ENCODE assay signal across 11 mouse cellular contexts in the genomic region with DNA sequence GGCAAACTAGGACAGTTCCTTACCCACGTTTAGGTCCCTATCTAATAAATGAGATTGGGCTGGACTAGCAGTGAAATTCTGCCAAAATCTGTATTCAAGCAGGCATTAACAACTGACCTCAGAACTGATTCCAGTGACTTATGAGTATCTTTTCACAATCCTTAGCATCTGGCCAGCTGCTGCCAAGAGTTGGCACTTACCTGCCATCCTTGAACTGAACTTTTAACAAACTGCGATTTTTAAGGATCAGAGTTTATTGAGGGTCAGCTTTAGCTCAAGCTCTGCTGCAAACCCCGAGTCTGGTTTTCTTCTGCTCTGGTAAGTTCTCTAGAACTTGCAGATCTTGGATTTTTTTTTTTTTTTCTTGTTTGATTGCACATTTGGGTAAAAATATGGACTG. TPM values are rescaled to one million over a fixed set of nuclear protein-coding genes. Genes with fewer than 3 reads are reported as not detected.
DNase-seq lines count a peak whose midpoint lies in the region; ATAC-seq lines count a peak whose summit lies in the region.
"Had no signal": no experiment of that assay in that cellular context is flagged by ENCODE, and none has a peak within 500 bp of the region (broad histone marks: within the 10 kb centered on the region; RNA-seq: fewer than 3 reads in every experiment).

No protein-coding gene starts in this region.

- no peak for DNase-seq in heart, postnatal 4 days
- DNase-seq in midbrain, embryonic 11.5 days (ENCODE audit: low spot score, missing footprints): no peak
- peak; percentile 4 for DNase-seq in splenic B cell, adult 2 months (ENCODE audit: low read depth, low spot score)
- DNase-seq in urinary bladder, adult 18-20 months (ENCODE audit: low spot score in 2 of 2): no peak
- no peak for DNase-seq in layer of hippocampus, adult 9-10 months (ENCODE audit: low spot score)

- H3K4me3 ChIP-seq in heart, embryonic 14.5 days (ENCODE audit: control insufficient read depth in 1 of 2, insufficient read depth in 1 of 2, low read depth in 1 of 2, low read length in 2 of 2): peak overlapping the region in 1 of 2 experiments; percentile 93; a peak in 1 of 4 replicates
- no peak overlapping the region for H3K4me3 ChIP-seq in midbrain, embryonic 11.5 days (ENCODE audit: low read depth, low read length)
- H3K4me3 ChIP-seq in midbrain, embryonic 16.5 days (ENCODE audit: low read depth, low read length): no peak overlapping the region
- H3K4me3 ChIP-seq in intestine, embryonic 16.5 days (ENCODE audit: low read length): no peak overlapping the region

- 0 out of 4 replicates have a peak overlapping the region, but pooled peaks of 1 of the 2 experiments have one; percentile 99 for H3K27ac ChIP-seq in heart, embryonic 14.5 days (replicated peaks in 1 of 2; ENCODE audit: control insufficient read depth in 1 of 2, insufficient read depth in 1 of 2, low read depth in 2 of 2, low read length in 2 of 2)
- no peak overlapping the region for H3K27ac ChIP-seq in midbrain, embryonic 11.5 days (ENCODE audit: low read depth, low read length)
- no peak overlapping the region for H3K27ac ChIP-seq in midbrain, embryonic 16.5 days (ENCODE audit: low read length)
- H3K27ac ChIP-seq in intestine, embryonic 16.5 days (ENCODE audit: low read length): no peak overlapping the region

- no peak for ATAC-seq in heart, embryonic 14.5 days (ENCODE audit: insufficient number of reproducible peaks, insufficient read depth, low FRiP score, low read depth)
- no peak for ATAC-seq in midbrain, embryonic 11.5 days (ENCODE audit: low FRiP score)
- ATAC-seq in midbrain, embryonic 16.5 days: no peak
- ATAC-seq in intestine, embryonic 16.5 days: no peak

- peaks cover 2 to 11% of the 10 kb centered on the region in 2 experiments; a peak in 3 of 4 replicates for H3K4me1 ChIP-seq in heart, embryonic 14.5 days (ENCODE audit: control insufficient read depth in 2 of 2, insufficient read depth in 2 of 2, low read length in 2 of 2)
- peaks cover 7% of the 10 kb centered on the region for H3K4me1 ChIP-seq in midbrain, embryonic 11.5 days (ENCODE audit: control insufficient read depth, insufficient read depth, low read length)
- peaks cover 14% of the 10 kb centered on the region; the same call in 1 of the 2 replicates for H3K4me1 ChIP-seq in midbrain, embryonic 16.5 days (ENCODE audit: control insufficient read depth, insufficient read depth, low read length)
- peaks cover 8% of the 10 kb centered on the region; the same call in 1 of the 2 replicates for H3K4me1 ChIP-seq in intestine, embryonic 16.5 days (ENCODE audit: control insufficient read depth, insufficient read depth, low read length)

- H3K4me2 ChIP-seq in heart, embryonic 14.5 days (ENCODE audit: low read length): peak overlapping the region; percentile 80
- H3K4me2 ChIP-seq in midbrain, embryonic 11.5 days: peak overlapping the region; percentile 62
- no peak overlapping the region for H3K4me2 ChIP-seq in midbrain, embryonic 16.5 days (ENCODE audit: low read length)
- 0 out of 2 replicates have a peak overlapping the region, but pooled peaks have one; percentile 48 for H3K4me2 ChIP-seq in intestine, embryonic 16.5 days (ENCODE audit: low read depth, low read length)

- peak overlapping the region; percentile 98; the same call in 1 of the 2 replicates for H3K9ac ChIP-seq in heart, embryonic 14.5 days (ENCODE audit: low read length)
- H3K9ac ChIP-seq in midbrain, embryonic 11.5 days (ENCODE audit: low read length): peak overlapping the region; percentile 61
- H3K9ac ChIP-seq in midbrain, embryonic 16.5 days (ENCODE audit: low read depth, low read length): no peak overlapping the region
- H3K9ac ChIP-seq in intestine, embryonic 16.5 days (ENCODE audit: low read depth, low read length): no peak overlapping the region

- H3K9me3 ChIP-seq in heart, embryonic 14.5 days (ENCODE audit: control insufficient read depth, low read length): no peaks in the 10 kb centered on the region
- H3K9me3 ChIP-seq in midbrain, embryonic 11.5 days (ENCODE audit: control insufficient read depth, low read length): no peaks in the 10 kb centered on the region
- H3K9me3 ChIP-seq in midbrain, embryonic 16.5 days (replicated peaks; ENCODE audit: control insufficient read depth, low read length, poor library complexity, severe bottlenecking): no peaks in the 10 kb centered on the region
- H3K9me3 ChIP-seq in intestine, embryonic 16.5 days (ENCODE audit: control insufficient read depth, low read length): no peaks in the 10 kb centered on the region

- H3K36me3 ChIP-seq in heart, embryonic 14.5 days (ENCODE audit: control insufficient read depth, insufficient read depth, low read length): peaks cover 4% of the 10 kb centered on the region; the same call in 1 of the 2 replicates
- no peaks in the 10 kb centered on the region for H3K36me3 ChIP-seq in midbrain, embryonic 11.5 days (ENCODE audit: control insufficient read depth, insufficient read depth, low read length)
- H3K36me3 ChIP-seq in midbrain, embryonic 16.5 days (ENCODE audit: control insufficient read depth, insufficient read depth, low read length): no peaks in the 10 kb centered on the region
- no peaks in the 10 kb centered on the region for H3K36me3 ChIP-seq in intestine, embryonic 16.5 days (ENCODE audit: control insufficient read depth, insufficient read depth, low read length)
- H3K36me3 ChIP-seq in splenic B cell, adult 2 months (ENCODE audit: control insufficient read depth, insufficient read depth, low read length, poor library complexity, severe bottlenecking): no peaks in the 10 kb centered on the region

- no peaks in the 10 kb centered on the region for H3K27me3 ChIP-seq in heart, embryonic 14.5 days (ENCODE audit: control insufficient read depth, insufficient read depth, low read length)
- H3K27me3 ChIP-seq in midbrain, embryonic 11.5 days (ENCODE audit: control insufficient read depth, insufficient read depth, low read length): no peaks in the 10 kb centered on the region
- no peaks in the 10 kb centered on the region for H3K27me3 ChIP-seq in midbrain, embryonic 16.5 days (ENCODE audit: control insufficient read depth, insufficient read depth, low read depth, low read length)
- no peaks in the 10 kb centered on the region for H3K27me3 ChIP-seq in intestine, embryonic 16.5 days (replicated peaks; ENCODE audit: control insufficient read depth, insufficient read depth, low read length)
- H3K27me3 ChIP-seq in splenic B cell, adult 2 months (ENCODE audit: control insufficient read depth, insufficient read depth, low read length, poor library complexity, severe bottlenecking): no peaks in the 10 kb centered on the region

- WGBS in heart, embryonic 14.5 days: 49% methylated on average over 3 of the region's 3 CpGs
- 58% methylated on average over 3 of the region's 3 CpGs for WGBS in midbrain, embryonic 11.5 days
- 59% methylated on average over 3 of the region's 3 CpGs for WGBS in midbrain, embryonic 16.5 days
- WGBS in intestine, embryonic 16.5 days: 44% methylated on average over 3 of the region's 3 CpGs

RNA-seq across cellular contexts. Expression of gene Cbfb, which starts 0.9 kb away (rescaled TPM):
- polyA plus RNA-seq in heart, embryonic 14.5 days (2014; fragmentation: Nextera tagmentation; extraction: Ambion mirVana): 52.3 and 52.9 TPM in 2 replicates
- total RNA-seq in heart, postnatal 4 days (2021): 10 to 100 TPM; 44.7 to 46.9 TPM
- 49.8 and 60.2 TPM in 2 replicates for polyA plus RNA-seq in midbrain, embryonic 11.5 days (2014; fragmentation: Nextera tagmentation; extraction: Ambion mirVana)
- 19.7 and 22.9 TPM in 2 replicates for polyA plus RNA-seq in midbrain, embryonic 16.5 days (2015; fragmentation: Nextera tagmentation; extraction: Ambion mirVana)
- polyA plus RNA-seq in intestine, embryonic 16.5 days (2015; fragmentation: Nextera tagmentation; extraction: Ambion mirVana): 27.4 and 28.2 TPM in 2 replicates

RNA-seq across cellular contexts. Expression of gene Ces4a, which starts 38.0 kb away (rescaled TPM):
- not detected in 2 replicates for polyA plus RNA-seq in heart, embryonic 14.5 days (2014; fragmentation: Nextera tagmentation; extraction: Ambion mirVana)
- total RNA-seq in heart, postnatal 4 days (2021): not detected
- not detected in 2 replicates for polyA plus RNA-seq in midbrain, embryonic 11.5 days (2014; fragmentation: Nextera tagmentation; extraction: Ambion mirVana)
- polyA plus RNA-seq in midbrain, embryonic 16.5 days (2015; fragmentation: Nextera tagmentation; extraction: Ambion mirVana): not detected in 2 replicates
- polyA plus RNA-seq in intestine, embryonic 16.5 days (2015; fragmentation: Nextera tagmentation; extraction: Ambion mirVana): not detected in 2 replicates
- total RNA-seq: adrenal gland, postnatal 25 days; gastrocnemius, postnatal 4 days; layer of hippocampus, postnatal 14 days had no signal

RNA-seq across cellular contexts. Expression of gene D230025D16Rik, which starts 55.4 kb away (rescaled TPM):
- 21.2 and 21.8 TPM in 2 replicates for polyA plus RNA-seq in heart, embryonic 14.5 days (2014; fragmentation: Nextera tagmentation; extraction: Ambion mirVana)
- total RNA-seq in heart, postnatal 4 days (2021): 10 to 100 TPM; 14.3 to 16.7 TPM
- polyA plus RNA-seq in midbrain, embryonic 11.5 days (2014; fragmentation: Nextera tagmentation; extraction: Ambion mirVana): 32.3 and 32.9 TPM in 2 replicates
- 34.6 and 37.5 TPM in 2 replicates for polyA plus RNA-seq in midbrain, embryonic 16.5 days (2015; fragmentation: Nextera tagmentation; extraction: Ambion mirVana)
- 20.6 and 21.7 TPM in 2 replicates for polyA plus RNA-seq in intestine, embryonic 16.5 days (2015; fragmentation: Nextera tagmentation; extraction: Ambion mirVana)

Comparison
In these comparisons a context has a peak if more than half of its experiments do, and no peak if none do; other contexts are left out.
1. H3K9ac ChIP-seq: peak in heart, embryonic 14.5 days (single experiment) and midbrain, embryonic 11.5 days (single experiment); none in midbrain, embryonic 16.5 days (single experiment) and intestine, embryonic 16.5 days (single experiment).